In the genomic region with DNA sequence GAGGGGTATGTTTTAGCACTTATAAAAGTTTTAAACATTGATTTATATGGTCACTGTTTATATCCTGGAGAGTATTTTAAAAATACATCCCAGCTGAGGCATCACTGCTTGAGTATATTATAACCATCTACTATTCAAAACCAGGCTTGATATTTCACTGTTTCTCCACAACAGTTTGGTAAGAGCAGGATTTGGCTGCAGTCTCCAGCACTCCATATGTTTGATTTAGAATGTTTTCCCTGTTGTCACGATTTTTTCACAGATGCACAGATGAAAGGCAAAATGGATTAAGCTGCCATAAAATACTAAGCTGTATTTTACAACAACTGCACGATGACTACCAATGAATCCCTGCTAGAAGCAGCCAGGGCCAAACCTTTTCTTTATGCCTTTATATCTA, we compare ENCODE assay signal across 18 mouse cellular contexts.
A peak's percentile ranks its signal among the peaks of the same experiment; 100 is the strongest.
DNase-seq lines count a peak whose midpoint lies in the region; ATAC-seq and TF ChIP-seq lines count a peak whose summit lies in the region.
"Had no signal": no experiment of that assay in that cellular context is flagged by ENCODE, and none has a peak within 500 bp of the region (broad histone marks: within the 10 kb centered on the region; RNA-seq: fewer than 3 reads in every experiment).

No protein-coding gene starts in this region.

- no peaks in the 10 kb centered on the region for H3K4me1 ChIP-seq in forebrain, postnatal 0 days (ENCODE audit: insufficient read depth)
- H3K4me1 ChIP-seq: neural tube, embryonic 12.5 days had no signal

- WGBS in forebrain, postnatal 0 days, result 49% methylated on average over 2 of the region's 2 CpGs

- intact Hi-C loops in heart, postnatal 10 days (cut with DNase I), result no loop called here

- H3K4me2 ChIP-seq in forebrain, postnatal 0 days (ENCODE audit: low read depth), result no peak overlapping the region
- H3K4me2 ChIP-seq: hindbrain, embryonic 14.5 days; lung, embryonic 14.5 days; neural tube, embryonic 12.5 days had no signal

- peak; percentile 73 for ATAC-seq in forebrain, postnatal 0 days
- ATAC-seq in megakaryocyte-erythroid progenitor cell, adult 5-6 weeks (replicated peaks; ENCODE audit: low FRiP score, low TSS enrichment, poor library complexity, severe bottlenecking), result no peak
- ATAC-seq: intestine, postnatal 0 days; Patski had no signal

- H3K27ac ChIP-seq in forebrain, postnatal 0 days (ENCODE audit: low read depth, low read length), result no peak overlapping the region
- H3K27ac ChIP-seq: hindbrain, embryonic 14.5 days; neural tube, embryonic 12.5 days had no signal

- DNase-seq in heart, adult 11 months, result peak; percentile 5
- no peak for DNase-seq in heart, postnatal 10 days
- DNase-seq in forebrain, postnatal 0 days, result peak; percentile 72
- peak; percentile 7 to 73 for DNase-seq in layer of hippocampus, postnatal 14 days (ENCODE audit: low spot score in 2 of 2)
- peak; percentile 4 to 10 for DNase-seq in right cerebral cortex, postnatal 36 days (ENCODE audit: low spot score in 2 of 2)
- no peak for DNase-seq in lung, postnatal 14 days
- DNase-seq in cerebellum, adult 18-20 months, result no peak
- DNase-seq: B cell, adult 2 months; cerebellum, adult 2 months; embryo, embryonic 11 days; heart, postnatal 14 days; kidney, postnatal 10 days; lung, embryonic 14.5 days had no signal

- no peaks in the 10 kb centered on the region for H3K27me3 ChIP-seq in forebrain, postnatal 0 days (ENCODE audit: insufficient read depth, low read length)
- H3K27me3 ChIP-seq: neural tube, embryonic 12.5 days; Patski had no signal

- H3K4me3 ChIP-seq in forebrain, postnatal 0 days (ENCODE audit: low read depth, low read length), result no peak overlapping the region
- H3K4me3 ChIP-seq: neural tube, embryonic 12.5 days had no signal

- H3K36me3 ChIP-seq in forebrain, postnatal 0 days (ENCODE audit: insufficient read depth), result no peaks in the 10 kb centered on the region
- H3K36me3 ChIP-seq: neural tube, embryonic 12.5 days had no signal

- H3K9me3 ChIP-seq in forebrain, postnatal 0 days (ENCODE audit: low read length), result no peaks in the 10 kb centered on the region
- H3K9me3 ChIP-seq: neural tube, embryonic 12.5 days had no signal

- H3K9ac ChIP-seq in forebrain, postnatal 0 days, result no peak overlapping the region
- H3K9ac ChIP-seq: hindbrain, embryonic 14.5 days; lung, embryonic 14.5 days; neural tube, embryonic 12.5 days had no signal

- no peak for TF ChIP-seq CTCF in forebrain, postnatal 0 days (IDR thresholded peaks at IDR 0.05; ENCODE audit: low read depth)

Comparison
In these comparisons a context has a peak if more than half of its experiments do, and no peak if none do; other contexts are left out.
1. DNase-seq: peak in heart, adult 11 months (single experiment), forebrain, postnatal 0 days (single experiment), layer of hippocampus, postnatal 14 days (2 of 2) and right cerebral cortex, postnatal 36 days (2 of 2); none in heart, postnatal 10 days (0 of 2), lung, postnatal 14 days (single experiment) and cerebellum, adult 18-20 months (0 of 2).